Mouse (Mus musculus): ENCODE measurements around the gene Gpr21. TPM values are rescaled to one million over a fixed set of nuclear protein-coding genes. Genes with fewer than 3 reads are reported as not detected.

Gene Gpr21
- polyA plus RNA-seq, 1 experiment from 2014 or later: 0.58 TPM

- no peak overlapping the region for H3K4me2 ChIP-seq
- no peaks in the 10 kb centered on the region for H3K27me3 ChIP-seq
- no peak overlapping the region for H3K4me3 ChIP-seq
- no peak overlapping the region for H3K27ac ChIP-seq
- no peaks in the 10 kb centered on the region for H3K9me3 ChIP-seq (replicated peaks)
- no peak overlapping the region for H3K9ac ChIP-seq
- ATAC-seq (replicated peaks; ENCODE audit: insufficient number of reproducible peaks, insufficient read depth, low FRiP score, low read depth): no peak
- H3K4me1 ChIP-seq (replicated peaks): peaks cover 9% of the 10 kb centered on the region
- 80% methylated on average over 4 of the region's 4 CpGs for WGBS
- H3K36me3 ChIP-seq: no peaks in the 10 kb centered on the region
Measured at GRCm38 (mm10) chr2:37518561-37519285, 2.6 kb downstream of the Gpr21 start.

- Histone ChIP-seq H3K4me2 (no peak overlapping the region), H3K4me1 (replicated peaks) (peaks cover 9% of the 10 kb centered on the region), H3K27ac (no peak overlapping the region), H3K4me3 (no peak overlapping the region), H3K9ac (no peak overlapping the region), H3K9me3 (replicated peaks) (no peaks in the 10 kb centered on the region), H3K36me3 (no peaks in the 10 kb centered on the region), H3K27me3 (no peaks in the 10 kb centered on the region)
- WGBS: 76% methylated on average over 1 of the region's 1 CpGs
- no peak for ATAC-seq (replicated peaks; ENCODE audit: insufficient number of reproducible peaks, insufficient read depth, low FRiP score, low read depth)
Measured at GRCm38 (mm10) chr2:37519286-37519640, 3.1 kb downstream of the Gpr21 start.

GRCm38 (mm10) chr2:37527587-37527986 is 11.5 kb downstream of the Gpr21 start:
- Histone ChIP-seq H3K4me2 (no peak overlapping the region), H3K9me3 (replicated peaks) (no peaks in the 10 kb centered on the region), H3K4me1 (replicated peaks) (peaks cover 6% of the 10 kb centered on the region), H3K27me3 (no peaks in the 10 kb centered on the region), H3K27ac (peak overlapping the region; percentile 27), H3K36me3 (no peaks in the 10 kb centered on the region), H3K9ac (no peak overlapping the region), H3K4me3 (no peak overlapping the region)
- ATAC-seq (replicated peaks; ENCODE audit: insufficient number of reproducible peaks, insufficient read depth, low FRiP score, low read depth): no peak

- no peak for ATAC-seq (replicated peaks; ENCODE audit: insufficient number of reproducible peaks, insufficient read depth, low FRiP score, low read depth)
- Histone ChIP-seq H3K27ac (no peak overlapping the region), H3K36me3 (0 out of 2 replicates have a peak, but pooled peaks cover 1% of the 10 kb centered on the region), H3K9me3 (replicated peaks) (no peaks in the 10 kb centered on the region), H3K4me3 (no peak overlapping the region), H3K4me2 (no peak overlapping the region), H3K27me3 (no peaks in the 10 kb centered on the region), H3K9ac (no peak overlapping the region), H3K4me1 (replicated peaks) (peaks cover 6% of the 10 kb centered on the region)
- WGBS: 90% methylated on average over 2 of the region's 2 CpGs
Measured at GRCm38 (mm10) chr2:37529397-37529796, 13.3 kb downstream of the Gpr21 start.

GRCm38 (mm10) chr2:37530766-37531165 is 14.6 kb downstream of the Gpr21 start:
- H3K27ac ChIP-seq: no peak overlapping the region
- no peak for ATAC-seq (replicated peaks; ENCODE audit: insufficient number of reproducible peaks, insufficient read depth, low FRiP score, low read depth)
- 81% methylated on average over 1 of the region's 1 CpGs for WGBS
- H3K4me2 ChIP-seq: no peak overlapping the region
- H3K4me1 ChIP-seq (replicated peaks): peaks cover 6% of the 10 kb centered on the region
- peaks cover 11% of the 10 kb centered on the region for H3K36me3 ChIP-seq
- no peaks in the 10 kb centered on the region for H3K9me3 ChIP-seq (replicated peaks)
- no peak overlapping the region for H3K9ac ChIP-seq
- H3K4me3 ChIP-seq: no peak overlapping the region
- no peaks in the 10 kb centered on the region for H3K27me3 ChIP-seq

GRCm38 (mm10) chr2:37531639-37532038 is 15.5 kb downstream of the Gpr21 start:
- H3K27me3 ChIP-seq: no peaks in the 10 kb centered on the region
- no peak overlapping the region for H3K27ac ChIP-seq
- H3K9me3 ChIP-seq (replicated peaks): no peaks in the 10 kb centered on the region
- peaks cover 6% of the 10 kb centered on the region for H3K4me1 ChIP-seq (replicated peaks)
- H3K4me2 ChIP-seq: no peak overlapping the region
- H3K9ac ChIP-seq: no peak overlapping the region
- peaks cover 17% of the 10 kb centered on the region for H3K36me3 ChIP-seq
- WGBS: 76% methylated on average over 3 of the region's 3 CpGs
- no peak overlapping the region for H3K4me3 ChIP-seq
- ATAC-seq (replicated peaks; ENCODE audit: insufficient number of reproducible peaks, insufficient read depth, low FRiP score, low read depth): no peak

GRCm38 (mm10) chr2:37549346-37550012 is 33.3 kb downstream of the Gpr21 start:
- no peak overlapping the region for H3K9ac ChIP-seq
- peaks cover 43% of the 10 kb centered on the region for H3K36me3 ChIP-seq
- H3K4me3 ChIP-seq: no peak overlapping the region
- no peak overlapping the region for H3K4me2 ChIP-seq
- 73% methylated on average over 1 of the region's 1 CpGs for WGBS
- no peaks in the 10 kb centered on the region for H3K9me3 ChIP-seq (replicated peaks)
- H3K4me1 ChIP-seq (replicated peaks): peaks cover 2% of the 10 kb centered on the region; the same call in 1 of the 2 replicates
- ATAC-seq (replicated peaks; ENCODE audit: insufficient number of reproducible peaks, insufficient read depth, low FRiP score, low read depth): no peak
- no peak overlapping the region for H3K27ac ChIP-seq
- no peaks in the 10 kb centered on the region for H3K27me3 ChIP-seq

GRCm38 (mm10) chr2:37556366-37556765 is 40.2 kb downstream of the Gpr21 start:
- Histone ChIP-seq H3K4me2 (no peak overlapping the region), H3K36me3 (peaks cover 76% of the 10 kb centered on the region), H3K9me3 (replicated peaks) (no peaks in the 10 kb centered on the region), H3K27me3 (no peaks in the 10 kb centered on the region), H3K27ac (no peak overlapping the region), H3K9ac (no peak overlapping the region), H3K4me1 (replicated peaks) (no peaks in the 10 kb centered on the region), H3K4me3 (no peak overlapping the region)
- no peak for ATAC-seq (replicated peaks; ENCODE audit: insufficient number of reproducible peaks, insufficient read depth, low FRiP score, low read depth)
- WGBS: 86% methylated on average over 2 of the region's 2 CpGs

GRCm38 (mm10) chr2:37565579-37565978 is 49.4 kb downstream of the Gpr21 start:
- Histone ChIP-seq H3K9ac (no peak overlapping the region), H3K27ac (no peak overlapping the region), H3K9me3 (replicated peaks) (no peaks in the 10 kb centered on the region), H3K4me3 (no peak overlapping the region), H3K36me3 (peaks cover 60% of the 10 kb centered on the region), H3K4me2 (no peak overlapping the region), H3K27me3 (no peaks in the 10 kb centered on the region), H3K4me1 (replicated peaks) (peaks cover 18% of the 10 kb centered on the region)
- WGBS: 40% methylated on average over 2 of the region's 2 CpGs
- no peak for ATAC-seq (replicated peaks; ENCODE audit: insufficient number of reproducible peaks, insufficient read depth, low FRiP score, low read depth)

- 51% methylated on average over 1 of the region's 1 CpGs for WGBS
Measured at GRCm38 (mm10) chr2:37566035-37566434, 49.9 kb downstream of the Gpr21 start.

GRCm38 (mm10) chr2:37569888-37570287 is 53.8 kb downstream of the Gpr21 start:
- Histone ChIP-seq H3K9ac (no peak overlapping the region), H3K36me3 (peaks cover 23% of the 10 kb centered on the region), H3K4me2 (no peak overlapping the region), H3K4me1 (replicated peaks) (peaks cover 15% of the 10 kb centered on the region), H3K27me3 (no peaks in the 10 kb centered on the region), H3K9me3 (replicated peaks) (no peaks in the 10 kb centered on the region), H3K27ac (no peak overlapping the region), H3K4me3 (no peak overlapping the region)
- 55% methylated on average over 5 of the region's 5 CpGs for whole genome bisulfite sequencing
- 0 out of 2 replicates have a peak, but pooled peaks have one; percentile 53 for ATAC-seq (replicated peaks; ENCODE audit: insufficient number of reproducible peaks, insufficient read depth, low FRiP score, low read depth)

More at GRCm38 (mm10) chr2:37566035-37566434, 49.9 kb downstream of the Gpr21 start:
- Histone ChIP-seq H3K27ac (no peak overlapping the region), H3K4me1 (replicated peaks) (peaks cover 21% of the 10 kb centered on the region), H3K9me3 (replicated peaks) (no peaks in the 10 kb centered on the region), H3K4me2 (no peak overlapping the region), H3K27me3 (no peaks in the 10 kb centered on the region), H3K9ac (no peak overlapping the region), H3K36me3 (peaks cover 55% of the 10 kb centered on the region), H3K4me3 (no peak overlapping the region)
- no peak for ATAC-seq (replicated peaks; ENCODE audit: insufficient number of reproducible peaks, insufficient read depth, low FRiP score, low read depth)

Data from heart, embryonic 15.5 days (tissue).